Mouse (Mus musculus) forebrain, postnatal 0 days (tissue): ENCODE data around the gene Wasl. TPM values are rescaled to one million over a fixed set of nuclear protein-coding genes. Genes with fewer than 3 reads are reported as not detected.

Experiments used
- ATAC-seq: fragments of 200-750 bp; cut with Nextera tagmentation; 2 replicates; pipeline ENCODE4 v1.8.0; 2017; ENCODE audit warnings: mild to moderate bottlenecking, moderate library complexity
- DNase-seq: peaks from one replicate; pipeline ENCODE4 v3.0.0-alpha.2; 2015
- H3K27ac ChIP-seq: fragments of 300-500 bp; sonication (generic); 2 replicates; pipeline ENCODE4 v1.5.1; 2014; ENCODE audit warnings: low read depth, mild to moderate bottlenecking, antibody characterized with exemption, low read length, moderate library complexity, mixed read lengths
- H3K27me3 ChIP-seq: fragments of 300-500 bp; sonication (generic); 2 replicates; pipeline ENCODE4 v1.6.1; 2014; ENCODE audit warnings: mild to moderate bottlenecking, low read length, mixed read lengths; ENCODE audit not compliant: insufficient read depth
- H3K36me3 ChIP-seq: fragments of 300-500 bp; sonication (generic); 2 replicates; pipeline ENCODE4 v1.6.1; 2014; ENCODE audit warnings: mild to moderate bottlenecking, moderate library complexity; ENCODE audit not compliant: insufficient read depth
- H3K4me1 ChIP-seq: fragments of 300-500 bp; sonication (generic); 2 replicates; pipeline ENCODE4 v1.6.1; 2014; ENCODE audit warnings: antibody characterized with exemption; ENCODE audit not compliant: insufficient read depth
- H3K4me2 ChIP-seq: fragments of 300-500 bp; sonication (generic); 2 replicates; pipeline ENCODE4 v1.6.1; 2014; ENCODE audit warnings: low read depth, mild to moderate bottlenecking, moderate library complexity
- H3K4me3 ChIP-seq: fragments of 300-500 bp; sonication (generic); 2 replicates; pipeline ENCODE4 v1.5.1; 2014; ENCODE audit warnings: low read depth, low read length, mixed read lengths
- H3K9ac ChIP-seq: fragments of 300-500 bp; sonication (generic); 2 replicates; pipeline ENCODE4 v1.6.1; 2014; ENCODE audit warnings: mild to moderate bottlenecking
- H3K9me3 ChIP-seq: fragments of 300-500 bp; sonication (generic); 2 replicates; pipeline ENCODE4 v1.6.1; 2016; ENCODE audit warnings: low read length
- CTCF ChIP-seq: sonication (generic); IDR thresholded peaks from 2 replicates; pipeline ENCODE4 v1.5.1; 2016; ENCODE audit warnings: antibody characterized with exemption, control low read depth, low read depth
- WGBS: fragments of 180-500 bp; shearing (Covaris S2); extraction: QIAGEN DNeasy Blood & Tissue Kit; methylation state at CpG from one replicate; pipeline ENCODE4 v1.1.7; 2014; 5-methylcytosine and 5-hydroxymethylcytosine counted together
- polyA plus RNA-seq: library from polyadenylated mRNA; unstranded; fragments of >200 nt; fragmentation: Nextera tagmentation; extraction: Ambion mirVana; gene quantifications from 2 replicates; pipeline ENCODE4 v1.2.1, GENCODE M21; 2015
- total RNA-seq: library from RNA; depleted of rRNA; stranded (reverse); fragments of >200 nt; gene quantifications from 2 replicates; pipeline ENCODE4 v1.2.3, GENCODE M21; 2014; rRNA removed

Gene Wasl
- total RNA-seq, result 15.9 and 26.2 TPM in 2 replicates
- polyA plus RNA-seq, result 49.9 and 59.5 TPM in 2 replicates

GRCm38 (mm10) chr6:24664867-24665458, at the start of gene Wasl:
Gene Wasl, minus strand, starts transcription at chr6:24665009.
- peak; percentile 49 for TF ChIP-seq CTCF
- H3K9ac ChIP-seq, result peak within 1 kb of the TSS; percentile 95
- no peaks in the 10 kb centered on the region for H3K9me3 ChIP-seq
- DNase-seq (peak; percentile 99), ATAC-seq (peak; percentile 98)
- H3K4me3 ChIP-seq, result peak within 1 kb of the TSS; percentile 97
- WGBS, result 3% methylated on average over 60 of the region's 63 CpGs
- H3K36me3 ChIP-seq, result no peaks in the 10 kb centered on the region
- H3K27ac ChIP-seq, result peak within 1 kb of the TSS; percentile 95
- H3K4me2 ChIP-seq, result peak within 1 kb of the TSS; percentile 61
- peaks cover 11% of the 10 kb centered on the region; the same call in 1 of the 2 replicates for H3K4me1 ChIP-seq
- H3K27me3 ChIP-seq, result no peaks in the 10 kb centered on the region

GRCm38 (mm10) chr6:24707499-24707898, 42.7 kb upstream of the Wasl start:
- H3K4me1 ChIP-seq, result no peaks in the 10 kb centered on the region
- H3K27ac ChIP-seq, result no peak overlapping the region
- H3K9me3 ChIP-seq, result no peaks in the 10 kb centered on the region
- TF ChIP-seq CTCF, result no peak
- no peaks in the 10 kb centered on the region for H3K36me3 ChIP-seq
- no peak for ATAC-seq
- WGBS, result 86% methylated on average over 2 of the region's 2 CpGs
- no peak overlapping the region for H3K4me2 ChIP-seq
- no peak overlapping the region for H3K9ac ChIP-seq
- H3K4me3 ChIP-seq, result no peak overlapping the region
- H3K27me3 ChIP-seq, result no peaks in the 10 kb centered on the region
- no peak for DNase-seq

GRCm38 (mm10) chr6:24707090-24707489, 42.3 kb upstream of the Wasl start:
- Histone ChIP-seq H3K9ac (no peak overlapping the region), H3K4me3 (no peak overlapping the region), H3K27ac (no peak overlapping the region), H3K4me2 (no peak overlapping the region), H3K4me1 (no peaks in the 10 kb centered on the region), H3K9me3 (no peaks in the 10 kb centered on the region), H3K36me3 (no peaks in the 10 kb centered on the region), H3K27me3 (no peaks in the 10 kb centered on the region)
- ATAC-seq (no peak), DNase-seq (no peak)
- 89% methylated on average over 5 of the region's 5 CpGs for WGBS
- TF ChIP-seq CTCF, result no peak

GRCm38 (mm10) chr6:24697216-24697615, 32.4 kb upstream of the Wasl start:
- ATAC-seq (no peak), DNase-seq (no peak)
- Histone ChIP-seq H3K4me3 (no peak overlapping the region), H3K9ac (no peak overlapping the region), H3K27me3 (no peaks in the 10 kb centered on the region), H3K4me2 (no peak overlapping the region), H3K4me1 (no peaks in the 10 kb centered on the region), H3K27ac (no peak overlapping the region), H3K9me3 (no peaks in the 10 kb centered on the region), H3K36me3 (no peaks in the 10 kb centered on the region)
- WGBS, result 91% methylated on average over 5 of the region's 5 CpGs
- no peak for TF ChIP-seq CTCF

- WGBS, result 94% methylated on average over 4 of the region's 4 CpGs
- Histone ChIP-seq H3K36me3 (no peaks in the 10 kb centered on the region), H3K4me3 (no peak overlapping the region), H3K27me3 (no peaks in the 10 kb centered on the region), H3K27ac (no peak overlapping the region), H3K4me2 (no peak overlapping the region), H3K9me3 (no peaks in the 10 kb centered on the region), H3K9ac (no peak overlapping the region), H3K4me1 (no peaks in the 10 kb centered on the region)
- DNase-seq, result no peak
- no peak for ATAC-seq
- TF ChIP-seq CTCF, result no peak
These were observed 31.3 kb upstream of the Wasl start for GRCm38 (mm10) chr6:24696117-24696516.

- H3K9ac ChIP-seq, result no peak overlapping the region
- DNase-seq, result no peak
- H3K4me3 ChIP-seq, result no peak overlapping the region
- no peaks in the 10 kb centered on the region for H3K36me3 ChIP-seq
- TF ChIP-seq CTCF, result no peak
- H3K27ac ChIP-seq, result no peak overlapping the region
- H3K4me2 ChIP-seq, result no peak overlapping the region
- ATAC-seq, result no peak
- H3K27me3 ChIP-seq, result no peaks in the 10 kb centered on the region
- 83% methylated on average over 11 of the region's 11 CpGs for WGBS
- no peaks in the 10 kb centered on the region for H3K4me1 ChIP-seq
- H3K9me3 ChIP-seq, result no peaks in the 10 kb centered on the region
These were observed 29.9 kb upstream of the Wasl start for GRCm38 (mm10) chr6:24694455-24695410.

- Histone ChIP-seq H3K36me3 (no peaks in the 10 kb centered on the region), H3K9me3 (no peaks in the 10 kb centered on the region), H3K9ac (no peak overlapping the region), H3K4me2 (no peak overlapping the region), H3K27me3 (no peaks in the 10 kb centered on the region), H3K4me3 (no peak overlapping the region), H3K4me1 (no peaks in the 10 kb centered on the region), H3K27ac (no peak overlapping the region)
- no peak for DNase-seq
- ATAC-seq, result no peak
- TF ChIP-seq CTCF, result no peak
- 17% methylated on average over 1 of the region's 1 CpGs for WGBS
These were observed 23.1 kb upstream of the Wasl start for GRCm38 (mm10) chr6:24687871-24688270.
